Mouse (Mus musculus) heart, adult 2 months (tissue): ENCODE measurements around the gene Olfr1396. TPM values are rescaled to one million over a fixed set of nuclear protein-coding genes. Genes with fewer than 3 reads are reported as not detected.
A peak's percentile ranks its signal among the peaks of the same experiment; 100 is the strongest.

Experiments
- DNase-seq, 2 experiments: peaks; one replicate each; pipeline ENCODE4 v3.0.0; 2021
- H3K27ac ChIP-seq: fragments of 200-600 bp; 2 replicates; pipeline ENCODE4 v1.8.1; 2022
- H3K27me3 ChIP-seq: fragments of 200-500 bp; 2 replicates; pipeline ENCODE4 v1.6.1; 2012; ENCODE audit warnings: mild to moderate bottlenecking, low read length, inconsistent platforms, mixed read lengths; ENCODE audit not compliant: control insufficient read depth, insufficient read depth
- H3K36me3 ChIP-seq: fragments of 200-500 bp; 2 replicates; pipeline ENCODE4 v1.6.1; 2012; ENCODE audit warnings: low read length, inconsistent platforms; ENCODE audit not compliant: control insufficient read depth, insufficient read depth
- H3K4me1 ChIP-seq: fragments of 200-500 bp; 2 replicates; pipeline ENCODE4 v1.6.1; 2011; ENCODE audit warnings: low read length; ENCODE audit not compliant: control insufficient read depth, insufficient read depth
- H3K4me3 ChIP-seq: fragments of 200-600 bp; 2 replicates; pipeline ENCODE4 v1.8.1; 2022
- H3K79me2 ChIP-seq: fragments of 200-500 bp; replicated peaks from 2 replicates; pipeline ENCODE4 v1.6.1; 2012; ENCODE audit warnings: mild to moderate bottlenecking, inconsistent platforms, low read length, moderate library complexity, mixed read lengths; ENCODE audit not compliant: control insufficient read depth, insufficient read depth
- H3K9ac ChIP-seq: fragments of 200-500 bp; 2 replicates; pipeline ENCODE4 v1.6.1; 2012; ENCODE audit warnings: low read depth, mild to moderate bottlenecking, control low read depth, inconsistent platforms, low read length, mixed read lengths
- CTCF ChIP-seq: fragments of 200-600 bp; IDR thresholded peaks from 2 replicates; pipeline ENCODE4 v1.8.1; 2022; ENCODE audit warnings: antibody characterized with exemption, mild to moderate bottlenecking, moderate library complexity
- EP300 ChIP-seq: fragments of 200-500 bp; IDR thresholded peaks from 2 replicates; pipeline ENCODE4 v1.6.1; 2011; ENCODE audit warnings: low read depth, low read length, control low read depth; ENCODE audit not compliant: insufficient read depth
- POLR2A ChIP-seq: fragments of 200-500 bp; IDR thresholded peaks from 2 replicates; pipeline ENCODE4 v1.6.1; 2011; ENCODE audit warnings: mild to moderate bottlenecking, low read depth, low read length, control low read depth; ENCODE audit not compliant: insufficient read depth
- WGBS: fragments of 180-500 bp; shearing (Covaris S2); methylation state at CpG from one replicate; pipeline ENCODE4 v1.1.7; 2018; 5-methylcytosine and 5-hydroxymethylcytosine counted together
- intact Hi-C: fragments of 180-260 bp; cut with DNase I; formaldehyde crosslinking; loops from one replicate; pipeline ENCODE4 v1.15.1; 2025
- polyA plus RNA-seq: library from polyadenylated mRNA; depleted of rRNA; stranded (reverse); fragments of >200 nt; gene quantifications from 2 replicates; pipeline ENCODE4 v1.2.3, GENCODE M21; 2012
- total RNA-seq, 2 experiments: library from RNA; stranded (reverse); gene quantifications; 2 replicates each; pipeline ENCODE4 v1.2.3; 2021

Gene Olfr1396
- total and polyA plus RNA-seq, 3 experiments: 0.97 to 4.4 (median 1.4) TPM

- H3K4me3 ChIP-seq: no peak overlapping the region
- 48% methylated on average over 10 of the region's 10 CpGs for WGBS
- H3K27ac ChIP-seq: peak overlapping the region; percentile 47; the same call in 1 of the 2 replicates
- peaks cover 2% of the 10 kb centered on the region; the same call in 1 of the 2 replicates for H3K36me3 ChIP-seq
- TF ChIP-seq CTCF (no peak), EP300 (no peak), POLR2A (no peak)
- H3K27me3 ChIP-seq: no peaks in the 10 kb centered on the region
- DNase-seq: no peak
- intact Hi-C loops: loop anchor here (2.0 to 5.0 kb wide), 3 partner anchors 79 to 317 kb away; partner anchors contain the start of gene Btnl9
- no peaks in the 10 kb centered on the region for H3K79me2 ChIP-seq
- peaks cover 7% of the 10 kb centered on the region for H3K4me1 ChIP-seq
- H3K9ac ChIP-seq: no peak overlapping the region
Observed at GRCm38 (mm10) chr11:49107650-49108537, 6.8 kb downstream of the Olfr1396 start.

GRCm38 (mm10) chr11:49105752-49106151 lies 8.9 kb downstream of the Olfr1396 start:
- Histone ChIP-seq H3K36me3 (peaks cover 2% of the 10 kb centered on the region; the same call in 1 of the 2 replicates), H3K4me1 (peaks cover 5% of the 10 kb centered on the region), H3K27ac (peak overlapping the region; percentile 56), H3K4me3 (no peak overlapping the region), H3K27me3 (no peaks in the 10 kb centered on the region), H3K79me2 (no peaks in the 10 kb centered on the region), H3K9ac (no peak overlapping the region)
- no peak for DNase-seq
- no peak for TF ChIP-seq POLR2A
- TF ChIP-seq CTCF: peak; percentile 63
- TF ChIP-seq EP300: no peak
- intact Hi-C loops: loop anchor here (2.0 to 5.0 kb wide), 4 partner anchors 81 to 315 kb away; partner anchors contain the start of gene Btnl9
- WGBS: 42% methylated on average over 1 of the region's 1 CpGs

GRCm38 (mm10) chr11:49103047-49103693 lies 11.5 kb downstream of the Olfr1396 start:
- H3K9ac ChIP-seq: no peak overlapping the region

GRCm38 (mm10) chr11:49101500-49101899 lies 13.2 kb downstream of the Olfr1396 start:
- TF ChIP-seq EP300 (no peak), CTCF (no peak)
- 58% methylated on average over 5 of the region's 5 CpGs for WGBS
- DNase-seq: no peak
- Histone ChIP-seq H3K9ac (no peak overlapping the region), H3K79me2 (no peaks in the 10 kb centered on the region), H3K27me3 (no peaks in the 10 kb centered on the region), H3K27ac (no peak overlapping the region), H3K36me3 (no peaks in the 10 kb centered on the region), H3K4me3 (no peak overlapping the region), H3K4me1 (peaks cover 4% of the 10 kb centered on the region)
- intact Hi-C loops: no loop called here

More at GRCm38 (mm10) chr11:49103047-49103693, 11.5 kb downstream of the Olfr1396 start:
- Histone ChIP-seq H3K27ac (no peak overlapping the region), H3K27me3 (no peaks in the 10 kb centered on the region), H3K79me2 (no peaks in the 10 kb centered on the region), H3K36me3 (no peaks in the 10 kb centered on the region), H3K4me1 (peaks cover 4% of the 10 kb centered on the region), H3K4me3 (no peak overlapping the region)
- no peak for TF ChIP-seq POLR2A
- peak; percentile 92 for TF ChIP-seq CTCF
- peak; percentile 73; the same call in 1 of the 2 replicates for TF ChIP-seq EP300
- intact Hi-C loops: loop anchor here (1.0 kb wide), 1 partner anchor 229 kb away; no protein-coding TSS in a partner anchor
- 13% methylated on average over 8 of the region's 8 CpGs for WGBS
- DNase-seq: peak; percentile 84 to 88

GRCm38 (mm10) chr11:49100409-49100808 lies 14.3 kb downstream of the Olfr1396 start:
- no peak for DNase-seq
- H3K36me3 ChIP-seq: no peaks in the 10 kb centered on the region; the same call in 1 of the 2 replicates
- H3K4me1 ChIP-seq: no peaks in the 10 kb centered on the region
- intact Hi-C loops: no loop called here
- H3K79me2 ChIP-seq: no peaks in the 10 kb centered on the region
- no peaks in the 10 kb centered on the region for H3K27me3 ChIP-seq
- no peak overlapping the region for H3K27ac ChIP-seq
- 76% methylated on average over 3 of the region's 3 CpGs for WGBS
- TF ChIP-seq POLR2A (no peak), EP300 (no peak), CTCF (no peak)
- H3K4me3 ChIP-seq: no peak overlapping the region
- H3K9ac ChIP-seq: no peak overlapping the region

GRCm38 (mm10) chr11:49095367-49095766 lies 19.3 kb downstream of the Olfr1396 start:
- Histone ChIP-seq H3K36me3 (no peaks in the 10 kb centered on the region; the same call in 1 of the 2 replicates), H3K27me3 (no peaks in the 10 kb centered on the region), H3K4me3 (no peak overlapping the region), H3K27ac (no peak overlapping the region), H3K4me1 (no peaks in the 10 kb centered on the region), H3K9ac (no peak overlapping the region), H3K79me2 (no peaks in the 10 kb centered on the region)
- TF ChIP-seq CTCF (no peak), POLR2A (no peak), EP300 (no peak)
- intact Hi-C loops: no loop called here
- no peak for DNase-seq
- WGBS: 86% methylated on average over 4 of the region's 4 CpGs
